11 mouse cellular contexts compared by ENCODE assay signal in genomic region chr15:100144854-100145824, GRCm38 (mm10).
DNase-seq lines count a peak whose midpoint lies in the region; ATAC-seq and TF ChIP-seq lines count a peak whose summit lies in the region.
"Had no signal": no experiment of that assay in that cellular context is flagged by ENCODE, and none has a peak within 500 bp of the region (broad histone marks: within the 10 kb centered on the region; RNA-seq: fewer than 3 reads in every experiment).

No protein-coding gene starts in this region.

- WGBS in heart, adult 2 months, result 54% methylated on average over 15 of the region's 15 CpGs
- 52% methylated on average over 15 of the region's 15 CpGs for WGBS in intestine, postnatal 0 days

- no peaks in the 10 kb centered on the region for H3K4me1 ChIP-seq in heart, adult 2 months (ENCODE audit: control insufficient read depth, insufficient read depth, low read length)
- H3K4me1 ChIP-seq in CH12.LX (ENCODE audit: control insufficient read depth in 1 of 2, insufficient read depth in 2 of 2), result peaks cover 9 to 33% of the 10 kb centered on the region in 2 experiments
- no peaks in the 10 kb centered on the region for H3K4me1 ChIP-seq in intestine, postnatal 0 days (replicated peaks; ENCODE audit: control insufficient read depth, insufficient read depth, low read length)

- H3K9ac ChIP-seq in heart, adult 2 months (ENCODE audit: low read depth, low read length), result no peak overlapping the region
- no peak overlapping the region for H3K9ac ChIP-seq in CH12.LX (ENCODE audit: insufficient read depth, low read depth)
- no peak overlapping the region for H3K9ac ChIP-seq in intestine, postnatal 0 days (ENCODE audit: low read depth, low read length)
- H3K9ac ChIP-seq: embryonic facial prominence, embryonic 13.5 days had no signal

- dilution Hi-C loops in CH12.LX (cut with MboI; ENCODE audit: extremely low pct_ligation_motif_present, extremely low pct_unique_long_range_greater_than_20kb, low sequenced_read_pairs), result no loop called here

- H3K4me2 ChIP-seq in CH12.LX (ENCODE audit: insufficient read depth, low read depth, poor library complexity, severe bottlenecking), result no peak overlapping the region
- no peak overlapping the region for H3K4me2 ChIP-seq in intestine, postnatal 0 days (replicated peaks; ENCODE audit: low read depth)
- H3K4me2 ChIP-seq: embryonic facial prominence, embryonic 13.5 days had no signal

- in situ Hi-C loops in CH12.LX (cut with MboI; ENCODE audit: low pct_ligation_motif_present, low pct_unique_long_range_greater_than_20kb, low sequenced_read_pairs), result no loop called here

- no peaks in the 10 kb centered on the region for H3K27me3 ChIP-seq in heart, adult 2 months (ENCODE audit: control insufficient read depth, insufficient read depth, low read length)
- no peaks in the 10 kb centered on the region for H3K27me3 ChIP-seq in CH12.LX (replicated peaks)
- no peaks in the 10 kb centered on the region for H3K27me3 ChIP-seq in intestine, postnatal 0 days (replicated peaks; ENCODE audit: control insufficient read depth, insufficient read depth, low read length)
- H3K27me3 ChIP-seq: embryonic facial prominence, embryonic 13.5 days had no signal

- no peak for TF ChIP-seq POLR2A in heart, adult 2 months (IDR thresholded peaks at IDR 0.05; ENCODE audit: insufficient read depth, low read depth, low read length)
- no peak for TF ChIP-seq POLR2A in CH12.LX (IDR thresholded peaks at IDR 0.05; ENCODE audit: low read depth, low read length)

- H3K9me3 ChIP-seq in CH12.LX (replicated peaks; ENCODE audit: low read length), result no peaks in the 10 kb centered on the region
- H3K9me3 ChIP-seq in intestine, postnatal 0 days (ENCODE audit: control insufficient read depth), result no peaks in the 10 kb centered on the region
- H3K9me3 ChIP-seq: embryonic facial prominence, embryonic 13.5 days had no signal

- no peaks in the 10 kb centered on the region; the same call in 1 of the 2 replicates for H3K79me2 ChIP-seq in heart, adult 2 months (replicated peaks; ENCODE audit: control insufficient read depth, insufficient read depth, low read length)
- no peaks in the 10 kb centered on the region for H3K79me2 ChIP-seq in CH12.LX (replicated peaks; ENCODE audit: control insufficient read depth, extremely low read depth, insufficient read depth, poor library complexity, severe bottlenecking)

- no peak overlapping the region for H3K27ac ChIP-seq in heart, adult 2 months
- no peak overlapping the region for H3K27ac ChIP-seq in CH12.LX (ENCODE audit: insufficient read depth, low read depth)
- no peak overlapping the region for H3K27ac ChIP-seq in intestine, postnatal 0 days (ENCODE audit: low read depth, low read length)
- H3K27ac ChIP-seq: embryonic facial prominence, embryonic 13.5 days had no signal

- intact Hi-C loops in heart, adult 2 months (cut with DNase I), result no loop called here

- no peak for TF ChIP-seq EP300 in heart, adult 2 months (IDR thresholded peaks at IDR 0.05; ENCODE audit: insufficient read depth, low read depth, low read length)
- no peak for TF ChIP-seq EP300 in CH12.LX (IDR thresholded peaks at IDR 0.05; ENCODE audit: low read length)

- DNase-seq in heart, adult 2 months, result no peak
- no peak for DNase-seq in heart, adult 18-20 months
- DNase-seq in layer of hippocampus, adult 9-11 months, result peak; percentile 70
- no peak for DNase-seq in layer of hippocampus, postnatal 36 days
- peak; percentile 48 for DNase-seq in CH12.LX (ENCODE audit: extremely low read depth)
- DNase-seq in thymus, postnatal 14 days, result no peak
- DNase-seq in right cerebral cortex, postnatal 10 days (ENCODE audit: low spot score in 2 of 2), result no peak
- DNase-seq: midbrain, embryonic 14.5 days; thymus, adult 2 months had no signal

- no peak overlapping the region for H3K4me3 ChIP-seq in heart, adult 2 months
- H3K4me3 ChIP-seq in CH12.LX (replicated peaks in 1 of 3; ENCODE audit: low read depth in 2 of 3, low read length in 2 of 3, poor library complexity in 1 of 3), result no peak overlapping the region
- no peak overlapping the region for H3K4me3 ChIP-seq in intestine, postnatal 0 days (ENCODE audit: low read depth, low read length)
- H3K4me3 ChIP-seq: embryonic facial prominence, embryonic 13.5 days had no signal

- TF ChIP-seq CTCF in heart, adult 2 months (IDR thresholded peaks at IDR 0.05), result peak; percentile 58
- TF ChIP-seq CTCF in CH12.LX (conservative IDR thresholded peaks at IDR 0.05 in 1 of 2, IDR thresholded peaks at IDR 0.05 in 1 of 2; ENCODE audit: low read depth in 2 of 2, low read length in 2 of 2), result peak in 1 of 2 experiments; percentile 47; a peak in 2 of 4 replicates
- peak; percentile 44 for TF ChIP-seq CTCF in intestine, postnatal 0 days (IDR thresholded peaks at IDR 0.05; ENCODE audit: low read depth)

- no peaks in the 10 kb centered on the region for H3K36me3 ChIP-seq in heart, adult 2 months (ENCODE audit: control insufficient read depth, insufficient read depth, low read length)
- H3K36me3 ChIP-seq in CH12.LX (replicated peaks in 1 of 2; ENCODE audit: control insufficient read depth in 1 of 2, insufficient read depth in 1 of 2, low read length in 1 of 2), result peaks cover 6 to 55% of the 10 kb centered on the region in 2 experiments
- peaks cover 8% of the 10 kb centered on the region; the same call in 1 of the 2 replicates for H3K36me3 ChIP-seq in intestine, postnatal 0 days (ENCODE audit: control insufficient read depth, insufficient read depth)

- peak; percentile 42 for TF ChIP-seq RAD21 in CH12.LX (IDR thresholded peaks at IDR 0.05; ENCODE audit: low read depth, low read length)

- ATAC-seq in intestine, postnatal 0 days, result peak; percentile 62

TF ChIP-seq in CH12.LX, 34 proteins besides CTCF, POLR2A, EP300 and RAD21:
- TF ChIP-seq ETS1 (conservative IDR thresholded peaks at IDR 0.05; ENCODE audit: low read depth, low read length), result peak; percentile 60; the same call in 1 of the 2 replicates
- no peak for TF ChIP-seq MAFK (IDR thresholded peaks at IDR 0.05; ENCODE audit: insufficient replicate concordance, low read length)
- 0 out of 2 replicates have a peak, but pooled peaks have one; percentile 44 for TF ChIP-seq BHLHE40 (IDR thresholded peaks at IDR 0.05; ENCODE audit: low read depth, low read length)
- TF ChIP-seq SMC3 (IDR thresholded peaks at IDR 0.05; ENCODE audit: low read depth, low read length), result peak; percentile 25
- TF ChIP-seq NELFE (IDR thresholded peaks at IDR 0.05; ENCODE audit: low read depth, low read length), result no peak
- 0 out of 2 replicates have a peak, but pooled peaks have one; percentile 50 for TF ChIP-seq MEF2A (IDR thresholded peaks at IDR 0.05; ENCODE audit: borderline replicate concordance, low read depth, low read length)
TF ChIP-seq in CH12.LX: peak in this region for 4.

Comparison
In these comparisons a context has a peak if more than half of its experiments do, and no peak if none do; other contexts are left out.
1. DNase-seq: peak in layer of hippocampus, adult 9-11 months (single experiment) and CH12.LX (single experiment); none in heart, adult 2 months (0 of 2), heart, adult 18-20 months (0 of 2), layer of hippocampus, postnatal 36 days (0 of 2), thymus, postnatal 14 days (single experiment) and right cerebral cortex, postnatal 10 days (0 of 2).